Mouse (Mus musculus) kidney, adult 18-20 months (tissue): ENCODE data around the gene Syt14.

Experiments used
- DNase-seq: peaks from one replicate; pipeline ENCODE4 v3.0.0; 2021

Syt14 gene

GRCm38 (mm10) chr1:193035371-193036238 lies at the start of gene Syt14:
Gene Syt14 (minus strand): TSS chr1:193035775.
- DNase-seq: peak; percentile 73

DNA sequence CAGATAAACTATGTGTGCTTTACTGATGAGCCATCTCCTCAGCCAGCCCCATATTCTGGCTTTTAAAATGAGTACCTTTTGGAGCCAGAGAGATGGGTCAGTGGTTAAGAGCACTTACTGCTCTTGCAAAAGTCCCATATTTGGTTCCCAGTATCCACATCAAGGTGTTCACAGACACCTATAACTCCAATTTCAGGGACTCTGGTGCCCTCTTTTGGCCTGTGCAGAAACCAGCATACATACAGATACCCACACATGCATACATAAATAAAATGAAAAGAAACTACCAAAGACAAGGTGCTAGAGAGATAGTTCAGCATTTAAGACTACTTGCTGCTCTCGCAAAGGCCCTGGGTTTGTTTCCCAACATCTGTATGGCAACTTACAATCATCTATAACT lies 48.4 kb upstream of the Syt14 start:
- DNase-seq: no peak

DNA sequence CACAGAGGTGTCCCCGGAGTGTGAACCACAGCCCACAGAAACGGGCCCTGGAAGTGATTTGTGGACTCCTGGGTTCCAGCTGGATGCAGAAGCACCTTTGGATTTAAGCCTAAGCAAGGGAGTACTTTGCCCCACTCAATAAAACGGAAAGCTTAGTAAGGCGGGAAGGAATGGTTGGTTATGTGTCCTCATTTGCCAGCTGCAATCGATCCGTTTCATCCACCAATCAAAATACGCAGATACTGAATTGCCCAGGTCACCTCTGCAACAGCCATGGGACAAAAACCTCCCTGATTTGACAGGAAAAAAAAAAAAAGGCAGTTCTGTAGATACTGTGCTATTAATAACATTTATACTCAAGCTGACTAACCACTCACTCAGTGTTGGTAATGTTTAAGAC lies 47.5 kb upstream of the Syt14 start:
- DNase-seq: no peak

DNA sequence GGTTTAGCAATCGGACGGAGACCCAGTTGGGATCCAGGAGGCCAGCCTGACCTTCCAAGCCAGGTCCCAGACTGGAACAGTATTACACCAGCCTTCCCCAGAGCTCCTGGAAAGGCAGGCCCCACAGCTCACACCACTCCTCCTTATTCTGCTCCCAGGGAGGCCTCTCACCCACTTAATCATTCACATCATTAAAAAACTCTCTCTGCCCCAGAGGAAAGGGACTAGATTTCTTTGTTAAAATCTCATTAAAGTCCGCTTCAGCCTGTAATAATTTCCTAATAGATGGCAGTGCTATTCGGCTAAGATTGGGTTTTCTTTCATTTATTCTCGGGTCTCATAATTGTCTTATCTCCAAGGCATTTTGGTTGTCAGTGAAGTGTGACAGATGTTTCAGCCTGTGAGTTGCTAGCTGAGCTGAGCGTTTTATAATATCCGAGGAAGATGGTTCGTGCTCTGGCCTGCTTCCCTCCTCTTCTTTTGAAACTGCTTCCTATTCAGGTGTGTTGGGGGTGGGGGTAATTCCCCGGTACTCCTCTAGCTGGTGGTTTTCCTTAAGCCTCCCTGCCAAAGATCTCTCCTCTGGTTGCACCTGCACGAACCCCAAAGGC lies 46.8 kb upstream of the Syt14 start:
- no peak for DNase-seq

GRCm38 (mm10) chr1:193062618-193063017 lies 27.0 kb upstream of the Syt14 start:
- DNase-seq: no peak

DNA sequence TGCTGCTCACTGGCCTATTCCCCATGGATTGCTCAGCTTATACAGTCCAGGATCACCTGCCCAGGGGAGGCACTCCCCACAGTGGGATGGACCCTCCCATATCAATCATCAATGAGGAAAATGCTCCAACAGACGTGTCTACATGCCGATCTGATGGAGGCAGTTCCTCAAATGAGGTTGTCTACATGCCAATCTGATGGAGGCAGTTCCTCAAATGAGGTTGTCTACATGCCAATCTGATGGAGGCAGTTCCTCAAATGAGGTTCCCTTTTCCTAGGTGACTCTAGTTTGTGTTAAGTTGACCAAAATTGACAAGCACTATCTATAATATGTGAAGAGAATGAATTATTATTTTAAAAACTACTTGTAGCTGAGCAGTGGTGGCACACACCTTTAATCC lies 24.6 kb upstream of the Syt14 start:
- no peak for DNase-seq

GRCm38 (mm10) chr1:193059596-193059995 lies 24.0 kb upstream of the Syt14 start:
- no peak for DNase-seq

DNA sequence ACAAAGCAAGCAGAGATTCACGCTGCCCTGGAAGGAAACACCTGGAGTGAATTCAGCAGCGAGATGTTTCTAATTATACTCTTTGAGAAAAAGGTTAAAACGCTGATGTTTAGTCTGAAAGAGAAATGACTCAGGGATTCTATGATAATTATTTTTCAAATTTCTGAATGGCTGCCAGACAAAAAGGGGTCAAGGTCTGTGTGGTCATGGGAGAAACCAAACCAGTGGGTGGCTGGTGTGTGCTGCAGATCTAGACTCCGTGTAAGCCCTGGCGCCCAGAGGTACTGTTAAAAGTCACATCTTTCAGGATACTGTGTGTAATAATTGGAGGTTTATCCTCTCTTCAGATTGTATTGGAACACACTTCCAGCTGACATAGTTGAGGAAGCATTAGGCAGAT lies 18.8 kb upstream of the Syt14 start:
- no peak for DNase-seq

DNA sequence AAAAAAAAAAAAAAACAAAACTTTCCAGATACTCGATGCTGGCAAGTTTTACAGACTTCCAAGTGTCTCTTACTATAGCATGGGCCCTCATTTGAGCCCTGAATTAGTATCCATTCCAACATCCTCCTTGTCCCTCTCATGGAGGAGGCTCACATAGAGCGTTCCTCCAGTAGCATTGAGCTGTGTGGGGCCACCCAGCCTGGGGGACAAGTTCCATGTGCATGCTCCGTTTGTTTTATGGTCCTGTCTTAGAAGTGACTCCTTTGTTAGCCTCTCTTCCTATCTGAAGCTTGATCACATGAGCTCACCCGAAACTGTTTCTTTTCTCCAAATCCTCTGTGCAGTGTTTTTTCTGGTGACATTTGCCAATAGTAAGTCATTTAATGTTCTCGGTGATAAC lies 17.5 kb upstream of the Syt14 start:
- DNase-seq: no peak

- no peak for DNase-seq
These were observed 12.0 kb upstream of the Syt14 start for GRCm38 (mm10) chr1:193047616-193048015.

- DNase-seq: no peak
These were observed 7.3 kb upstream of the Syt14 start for GRCm38 (mm10) chr1:193042760-193043295.

GRCm38 (mm10) chr1:193034951-193035370 lies 614 bp downstream of the Syt14 start:
- DNase-seq: no peak

- no peak for DNase-seq
These were observed 11.3 kb downstream of the Syt14 start for GRCm38 (mm10) chr1:193024311-193024710.

DNA sequence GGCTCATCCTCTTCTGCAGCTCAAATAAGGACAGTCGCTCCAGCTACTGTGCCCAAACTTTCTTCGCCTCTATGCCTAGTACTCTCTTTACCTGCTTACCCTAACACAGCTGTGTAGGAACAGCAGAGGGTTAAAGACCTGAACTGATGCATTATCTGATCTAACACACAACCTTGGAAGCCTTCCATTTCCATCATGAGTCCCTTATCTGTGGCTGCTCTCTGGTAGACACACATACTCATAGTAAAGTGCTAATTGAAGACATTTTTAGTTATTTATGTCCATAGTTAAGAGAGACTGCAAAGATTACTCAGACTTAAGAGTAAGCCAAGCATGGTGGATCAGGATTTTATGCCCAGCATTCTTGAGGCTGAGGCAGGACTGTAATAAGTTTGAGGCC lies 23.2 kb downstream of the Syt14 start:
- no peak for DNase-seq

DNA sequence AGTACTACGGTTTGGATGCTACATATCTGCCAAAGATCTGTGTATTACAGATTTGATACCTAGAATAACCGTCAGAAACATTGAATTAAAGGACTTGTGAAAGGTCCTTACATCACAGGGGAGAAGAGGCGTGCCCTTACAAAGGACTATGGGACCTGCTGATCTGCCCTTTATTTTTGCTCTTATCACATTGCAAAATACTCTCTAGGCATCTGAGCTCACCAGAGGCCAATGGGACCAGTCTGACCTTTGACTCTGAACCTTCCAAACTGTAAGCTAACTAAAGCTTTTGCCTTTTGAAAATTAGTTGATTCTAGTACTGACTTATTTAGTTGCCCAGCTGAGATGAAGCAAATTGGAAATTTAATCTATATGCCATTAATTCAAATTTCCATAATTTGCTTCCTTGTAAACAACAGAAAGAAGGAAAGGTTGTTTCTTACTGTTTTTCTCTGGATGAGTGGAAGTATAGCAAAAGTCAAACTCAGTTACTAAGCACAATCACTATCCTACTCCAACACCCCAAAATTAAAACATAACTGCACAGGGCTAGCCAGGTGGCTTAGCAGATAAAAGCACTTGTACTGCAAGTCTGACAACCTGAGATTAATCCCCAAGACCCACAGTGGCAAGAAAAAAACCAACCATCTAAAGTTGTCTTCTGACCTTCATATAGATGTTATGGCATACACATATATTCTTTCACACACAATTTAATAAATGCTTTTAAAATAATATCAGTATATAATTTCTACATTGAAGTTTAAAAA lies 24.4 kb downstream of the Syt14 start:
- no peak for DNase-seq

- no peak for DNase-seq
These were observed 31.0 kb downstream of the Syt14 start for GRCm38 (mm10) chr1:193004581-193004980.

- no peak for DNase-seq
These were observed 31.6 kb downstream of the Syt14 start for GRCm38 (mm10) chr1:193003953-193004352.

DNA sequence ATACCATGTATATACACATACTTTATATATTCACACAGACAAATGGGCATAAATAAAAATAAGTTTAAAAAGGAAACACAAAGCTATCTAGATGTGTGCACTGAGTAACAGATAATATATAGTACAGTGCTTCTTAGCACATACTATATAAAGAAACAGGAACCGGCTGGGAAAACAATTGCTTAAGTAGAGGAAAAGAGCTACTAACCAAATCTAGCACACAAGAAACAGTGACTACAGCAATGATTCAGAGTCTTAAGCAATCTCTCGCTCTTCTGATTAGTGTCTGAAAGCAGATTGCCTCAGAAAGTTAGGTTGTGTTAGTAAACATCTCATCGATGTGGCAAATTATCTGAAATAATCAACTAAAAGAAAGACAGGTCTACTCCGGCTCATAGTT lies 33.3 kb downstream of the Syt14 start:
- DNase-seq: no peak

DNA sequence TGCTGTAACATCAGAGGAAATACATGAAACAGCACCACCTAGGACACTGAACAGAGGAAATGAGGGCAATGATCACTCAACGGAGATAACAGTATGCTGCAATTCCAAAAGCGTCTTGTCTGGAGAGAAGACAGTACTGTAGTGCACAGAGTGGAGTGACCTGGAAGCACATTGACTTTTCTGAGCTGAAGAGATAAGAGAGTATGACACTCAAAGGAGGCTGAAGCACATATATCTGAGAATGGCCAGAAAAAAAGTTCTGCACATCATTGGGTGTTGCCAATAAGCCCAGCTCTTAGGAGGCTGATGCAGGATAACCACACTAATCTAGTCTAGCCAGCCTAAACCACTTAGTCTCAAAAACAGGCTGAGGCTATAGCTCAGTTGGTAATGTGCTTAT lies 34.0 kb downstream of the Syt14 start:
- no peak for DNase-seq

- no peak for DNase-seq
These were observed 34.7 kb downstream of the Syt14 start for GRCm38 (mm10) chr1:193000908-193001307.

- DNase-seq: no peak
These were observed 41.2 kb downstream of the Syt14 start for GRCm38 (mm10) chr1:192994179-192994873.

GRCm38 (mm10) chr1:192993491-192993890 lies 42.1 kb downstream of the Syt14 start:
- DNase-seq: no peak

GRCm38 (mm10) chr1:192987203-192987602 lies 48.4 kb downstream of the Syt14 start:
- DNase-seq: no peak
